Mouse (Mus musculus): ENCODE data around the gene Cdyl2. TPM values are rescaled to one million over a fixed set of nuclear protein-coding genes. Genes with fewer than 3 reads are reported as not detected.

Gene Cdyl2
- total RNA-seq, 2 experiments from 2014 or later, result 0.45 TPM; not detected in 1

- no peak for ATAC-seq (replicated peaks; ENCODE audit: low FRiP score, poor library complexity, severe bottlenecking)
Observed at GRCm38 (mm10) chr8:116573085-116573484, 159.7 kb downstream of the Cdyl2 start.

- no peak for ATAC-seq (replicated peaks; ENCODE audit: low FRiP score, poor library complexity, severe bottlenecking)
Observed at GRCm38 (mm10) chr8:116552778-116553177, 180.0 kb downstream of the Cdyl2 start.

GRCm38 (mm10) chr8:116552255-116552654, 180.5 kb downstream of the Cdyl2 start:
- ATAC-seq (replicated peaks; ENCODE audit: low FRiP score, poor library complexity, severe bottlenecking), result no peak

- ATAC-seq (replicated peaks; ENCODE audit: low FRiP score, poor library complexity, severe bottlenecking), result no peak
Observed at GRCm38 (mm10) chr8:116543366-116543765, 189.4 kb downstream of the Cdyl2 start.

GRCm38 (mm10) chr8:116542842-116543241, 189.9 kb downstream of the Cdyl2 start:
- ATAC-seq (replicated peaks; ENCODE audit: low FRiP score, poor library complexity, severe bottlenecking), result no peak

GRCm38 (mm10) chr8:116540136-116540535, 192.7 kb downstream of the Cdyl2 start:
- ATAC-seq (replicated peaks; ENCODE audit: low FRiP score, poor library complexity, severe bottlenecking), result no peak

GRCm38 (mm10) chr8:116538763-116539162, 194.0 kb downstream of the Cdyl2 start:
- no peak for ATAC-seq (replicated peaks; ENCODE audit: low FRiP score, poor library complexity, severe bottlenecking)

- no peak for ATAC-seq (replicated peaks; ENCODE audit: low FRiP score, poor library complexity, severe bottlenecking)
Observed at GRCm38 (mm10) chr8:116536786-116537185, 196.0 kb downstream of the Cdyl2 start.

GRCm38 (mm10) chr8:116533081-116533480, 199.7 kb downstream of the Cdyl2 start:
- no peak for ATAC-seq (replicated peaks; ENCODE audit: low FRiP score, poor library complexity, severe bottlenecking)

- ATAC-seq (replicated peaks; ENCODE audit: low FRiP score, poor library complexity, severe bottlenecking), result no peak
Observed at GRCm38 (mm10) chr8:116528736-116529135, 204.1 kb downstream of the Cdyl2 start.

GRCm38 (mm10) chr8:116524915-116525314, 207.9 kb downstream of the Cdyl2 start:
- ATAC-seq (replicated peaks; ENCODE audit: low FRiP score, poor library complexity, severe bottlenecking), result no peak

Other genes starting within 250 kb of the Cdyl2 start
- not detected in 2 replicates for gene Dynlrb2, start 228.0 kb downstream of the Cdyl2 start, total RNA-seq (2015; ENCODE audit: low replicate concordance)
- gene Dynlrb2, start 228.0 kb downstream of the Cdyl2 start, total RNA-seq (2017; ENCODE audit: low replicate concordance), result not detected in 2 replicates
- 38.6 and 67.4 TPM in 2 replicates for gene Cmc2, start 188.5 kb upstream of the Cdyl2 start, total RNA-seq (2015; ENCODE audit: low replicate concordance)
- gene Cmc2, start 188.5 kb upstream of the Cdyl2 start, total RNA-seq (2017; ENCODE audit: low replicate concordance), result 87.8 and 107 TPM in 2 replicates
- 72.8 and 106 TPM in 2 replicates for gene Cenpn, start 188.7 kb upstream of the Cdyl2 start, total RNA-seq (2015; ENCODE audit: low replicate concordance)
- 62.6 and 77.5 TPM in 2 replicates for gene Cenpn, start 188.7 kb upstream of the Cdyl2 start, total RNA-seq (2017; ENCODE audit: low replicate concordance)
- 7.2 and 10.5 TPM in 2 replicates for gene Atmin, start 210.4 kb upstream of the Cdyl2 start, total RNA-seq (2015; ENCODE audit: low replicate concordance)
- 1.0 and 2.3 TPM in 2 replicates for gene Atmin, start 210.4 kb upstream of the Cdyl2 start, total RNA-seq (2017; ENCODE audit: low replicate concordance)
- gene 1700030J22Rik, start 246.0 kb upstream of the Cdyl2 start, total RNA-seq (2015; ENCODE audit: low replicate concordance), result not detected in 2 replicates
- gene 1700030J22Rik, start 246.0 kb upstream of the Cdyl2 start, total RNA-seq (2017; ENCODE audit: low replicate concordance), result not detected in 2 replicates